Mouse (Mus musculus) left cerebral cortex, adult 11 months (tissue): ENCODE data around the gene Agrp.
"Not testable (repeated sequence)": the region's sequence is repeated elsewhere in the genome, so short reads cannot be mapped to it uniquely, and the experiment has no call there.

Source experiments
- DNase-seq: peaks from one replicate; pipeline ENCODE4 v3.0.0; 2022; ENCODE audit warnings: low spot score

The Agrp gene

GRCm38 (mm10) chr8:105598777-105599176, 38.4 kb downstream of the Agrp start:
- no peak for DNase-seq

- DNase-seq, result no peak
These were observed 40.7 kb downstream of the Agrp start for GRCm38 (mm10) chr8:105596362-105597034.

DNA sequence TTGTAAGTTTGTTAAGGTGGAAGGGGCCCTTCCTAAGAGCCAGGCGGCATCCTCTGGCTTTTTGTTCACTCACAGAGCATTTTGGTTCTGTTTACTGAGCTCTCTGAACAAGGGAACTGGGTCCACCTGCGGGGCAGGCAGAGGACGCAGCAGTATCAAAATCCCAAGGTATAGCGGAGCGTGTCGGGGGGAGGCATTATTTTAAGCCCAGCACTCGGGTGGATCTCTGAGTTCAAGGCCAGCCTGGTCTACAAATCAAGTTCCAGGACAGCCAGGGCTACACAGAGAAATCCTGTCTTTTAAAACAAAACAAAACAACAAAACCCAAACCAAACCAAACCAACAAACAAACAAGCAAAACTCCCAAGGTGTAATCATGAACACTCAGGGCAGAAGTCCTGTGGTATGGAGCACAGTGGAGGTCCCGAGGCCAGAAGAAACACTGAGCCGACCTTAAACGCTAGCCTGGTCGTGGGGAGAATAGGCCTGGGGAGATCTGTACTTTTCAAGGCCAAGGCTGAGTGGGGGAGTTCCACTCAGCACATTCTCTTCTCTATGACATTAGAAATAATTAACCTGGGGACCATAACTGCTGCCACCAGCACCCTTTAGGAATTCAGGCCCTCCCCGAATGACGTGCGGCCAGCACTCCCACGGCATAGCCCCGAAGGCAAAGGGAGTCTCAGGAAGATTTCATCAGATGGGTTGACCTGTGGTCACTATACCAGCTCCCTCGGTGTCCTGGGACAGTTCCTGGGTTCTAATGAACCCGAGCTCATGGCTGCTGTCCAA, 42.5 kb downstream of the Agrp start:
- DNase-seq, result no peak

DNA sequence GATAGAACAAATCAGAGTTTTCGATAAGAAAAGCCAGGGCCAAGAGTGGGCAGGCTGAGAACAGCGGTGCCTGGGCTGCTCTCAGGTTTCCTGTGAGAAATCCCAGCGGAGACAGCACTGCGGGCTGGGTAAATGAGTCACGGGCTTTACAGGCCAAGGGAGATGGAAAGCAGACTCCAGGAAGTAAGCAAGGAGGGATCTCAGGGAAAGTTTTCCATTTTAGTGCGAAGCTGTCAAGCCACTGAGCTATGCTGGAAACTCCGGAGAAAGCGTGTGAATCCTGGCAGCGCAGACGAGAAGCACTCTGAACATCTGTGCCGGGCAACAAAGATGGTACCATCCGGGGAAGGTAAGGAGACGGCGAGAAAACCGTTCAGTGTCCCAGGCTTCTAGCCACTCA, 43.3 kb downstream of the Agrp start:
- no peak for DNase-seq

- DNase-seq, result no peak
These were observed 44.8 kb downstream of the Agrp start for GRCm38 (mm10) chr8:105592431-105592830.

DNA sequence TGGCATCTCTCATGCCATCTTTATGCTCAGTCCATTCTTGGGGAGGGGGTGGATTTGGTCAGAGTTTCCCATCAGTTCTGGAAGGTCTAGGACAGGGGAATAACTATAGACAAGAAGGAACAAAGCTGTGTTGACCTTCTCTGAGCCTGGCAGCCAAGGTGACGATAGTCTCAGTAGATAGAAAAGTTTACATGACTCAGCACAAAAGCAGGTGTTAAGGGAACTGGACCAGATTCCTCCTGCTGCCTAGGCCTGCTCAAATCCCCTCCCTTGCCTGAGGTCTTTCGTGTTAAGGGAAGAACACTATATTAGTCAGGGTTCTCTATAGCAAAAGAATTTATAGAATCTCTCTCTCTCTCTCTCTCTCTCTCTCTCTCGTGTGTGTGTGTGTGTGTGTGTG, 57.5 kb downstream of the Agrp start:
- no peak for DNase-seq

DNA sequence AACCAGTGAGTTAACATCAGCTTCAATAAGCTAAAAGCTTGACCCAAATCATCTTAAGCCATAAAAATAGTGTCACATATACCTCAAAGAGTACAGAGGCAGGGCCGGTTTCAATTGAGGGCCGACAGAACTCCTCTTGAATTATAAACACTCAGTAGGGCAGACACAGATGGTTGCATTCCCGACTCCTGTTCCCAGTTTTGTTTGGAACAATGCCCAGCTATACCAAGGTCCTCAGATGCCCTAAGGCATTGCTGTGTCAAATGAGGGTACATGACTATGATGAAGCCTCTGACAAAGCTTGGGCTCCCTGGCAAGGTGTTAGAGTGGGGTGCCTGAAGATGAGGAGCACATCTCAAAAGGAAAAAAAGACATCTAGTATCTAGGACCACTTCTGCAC, 61.7 kb downstream of the Agrp start:
- no peak for DNase-seq

GRCm38 (mm10) chr8:105574741-105575140, 62.5 kb downstream of the Agrp start:
- DNase-seq, result no peak

DNA sequence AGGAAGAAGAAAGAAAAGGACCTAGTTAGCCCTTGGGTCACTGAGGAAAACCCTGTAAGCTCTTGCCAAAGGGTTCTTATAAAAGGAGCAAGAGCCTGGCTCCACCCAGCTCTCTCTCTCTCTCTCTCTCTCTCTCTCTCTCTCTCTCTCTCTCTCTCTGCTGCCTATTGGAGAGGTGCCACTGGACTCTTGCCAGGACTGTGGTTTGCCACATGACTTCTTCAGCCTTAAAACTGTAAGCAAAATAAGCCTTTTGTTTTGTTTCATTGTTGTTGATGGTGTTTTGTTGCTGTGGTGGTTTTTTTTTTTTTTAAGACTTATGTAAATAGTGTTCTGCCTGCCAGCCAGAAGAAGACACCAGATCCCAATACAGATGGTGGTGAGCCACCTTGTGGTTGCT, 63.8 kb downstream of the Agrp start:
- DNase-seq, result no peak

DNA sequence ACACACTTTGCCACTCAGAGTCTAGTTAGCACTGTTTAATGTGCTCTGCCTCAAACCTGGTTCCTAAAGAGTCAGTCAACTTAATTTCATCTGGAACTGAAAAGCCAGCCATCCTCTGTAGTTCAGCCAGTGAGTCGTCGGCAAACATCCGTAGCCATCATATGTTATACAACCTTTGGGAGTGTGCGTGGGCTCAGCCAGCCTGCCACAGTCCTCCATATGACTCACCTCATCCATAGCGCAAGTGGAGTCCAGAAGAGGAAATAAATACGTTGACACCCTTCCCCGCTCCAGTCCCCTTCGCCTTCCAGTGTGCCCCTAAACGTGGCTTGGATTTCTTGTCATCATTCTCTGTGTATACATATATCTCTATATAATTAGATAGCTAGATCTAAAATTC, 65.4 kb downstream of the Agrp start:
- DNase-seq, result no peak

DNA sequence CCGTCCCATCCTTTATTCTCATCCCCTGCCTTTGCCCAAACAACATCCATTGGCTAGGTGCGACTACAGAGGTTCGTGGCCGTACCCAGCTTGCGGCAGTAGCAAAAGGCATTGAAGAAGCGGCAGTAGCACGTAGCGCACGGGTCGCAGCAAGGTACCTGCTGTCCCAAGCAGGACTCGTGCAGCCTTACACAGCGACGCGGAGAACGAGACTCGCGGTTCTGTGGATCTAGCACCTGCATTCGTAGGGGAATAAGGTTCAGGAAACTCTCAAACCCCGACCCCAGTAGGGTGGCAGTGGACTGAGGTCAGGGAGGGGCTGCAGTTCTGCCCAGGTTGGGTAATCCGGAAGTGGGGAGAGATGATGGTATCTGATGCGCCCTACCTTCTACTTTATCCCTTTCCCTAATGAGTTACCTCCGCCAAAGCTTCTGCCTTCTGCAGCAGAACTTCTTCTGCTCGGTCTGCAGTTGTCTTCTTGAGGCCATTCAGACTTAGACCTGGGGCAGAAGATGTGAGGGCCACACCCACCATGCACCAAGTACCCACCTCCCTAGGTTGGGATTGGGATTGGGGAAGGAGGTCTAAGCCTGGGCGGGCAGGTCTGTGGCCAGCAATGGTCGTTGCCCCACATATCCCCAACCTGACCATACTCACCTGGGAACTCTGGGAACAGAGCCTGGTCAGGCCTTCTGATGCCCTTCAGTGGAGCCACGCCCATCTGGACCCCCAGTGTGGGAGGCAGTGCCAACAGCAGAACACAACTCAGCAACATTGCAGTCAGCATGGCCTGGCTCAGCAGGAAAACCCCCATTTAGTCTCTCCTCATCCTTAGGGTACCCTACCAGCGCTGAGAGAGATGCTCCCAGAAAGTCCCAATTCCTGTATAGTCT, 70.2 kb downstream of the Agrp start:
- no peak for DNase-seq

DNA sequence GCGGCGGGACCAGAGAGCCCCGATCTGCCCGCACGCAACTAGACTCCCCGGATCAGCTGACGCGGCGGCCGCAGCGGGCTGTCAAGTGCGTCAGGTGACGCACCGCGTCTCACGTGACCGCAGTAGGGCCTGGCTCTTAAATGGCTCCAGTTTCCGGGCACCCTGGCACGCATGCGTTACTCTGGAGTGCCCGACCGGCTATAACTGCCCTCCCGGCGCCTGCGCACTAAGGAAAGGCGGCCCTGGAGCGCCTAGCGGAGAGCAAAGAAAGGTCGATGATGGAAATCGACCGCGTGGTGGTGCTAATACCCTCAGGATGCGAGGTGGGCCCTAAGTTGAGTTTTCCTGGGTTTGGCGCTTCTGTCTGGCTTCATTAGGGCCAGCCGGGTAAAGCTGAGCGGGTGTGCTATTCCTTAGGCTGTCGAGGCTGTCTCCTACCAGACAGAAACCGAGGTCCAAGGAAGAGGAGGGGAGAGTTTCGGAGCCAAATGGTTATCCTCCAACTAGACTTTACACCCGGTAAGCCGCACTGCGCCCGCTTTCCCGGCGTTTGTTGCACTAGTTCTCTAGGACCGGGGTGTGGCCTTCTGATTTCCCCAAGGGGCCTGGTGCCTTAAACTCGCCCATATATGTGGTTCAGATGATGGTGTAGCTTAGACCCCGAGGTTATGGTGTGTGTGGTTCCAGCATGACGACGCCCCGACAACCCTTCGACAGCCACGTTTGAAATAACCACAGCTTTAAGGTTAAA, 71.1 kb downstream of the Agrp start, which contains the start of gene Atp6v0d1:
Atp6v0d1 (minus strand) TSS at position 96 of the 751 bp plus-strand sequence.
- peak; percentile 99 for DNase-seq

DNA sequence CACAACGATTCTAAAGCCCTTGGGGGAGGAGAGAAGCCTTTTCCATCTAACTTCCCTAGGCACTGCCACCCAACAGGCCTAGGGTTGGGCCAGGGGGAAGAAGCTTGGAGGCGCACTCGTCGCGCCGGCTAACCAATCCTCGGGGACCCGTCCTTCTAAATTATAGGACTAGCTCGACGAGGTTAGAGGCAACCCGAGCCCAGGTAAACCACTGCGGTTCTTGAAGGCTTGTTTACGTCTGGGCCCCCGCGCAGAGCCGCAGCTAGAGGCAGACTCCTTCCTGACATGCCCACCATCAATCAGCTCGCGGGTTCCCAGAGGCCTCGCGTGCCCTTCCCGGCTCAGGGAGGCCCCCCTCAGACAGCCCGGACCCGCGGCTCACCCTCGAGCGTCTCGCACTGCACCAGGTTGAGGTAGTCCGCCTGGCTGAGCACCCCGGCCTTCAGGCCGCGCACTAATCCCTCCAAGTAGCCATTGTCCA, 71.8 kb downstream of the Agrp start:
- no peak for DNase-seq

GRCm38 (mm10) chr8:105564573-105565229, 72.5 kb downstream of the Agrp start:
- not testable (repeated sequence) for DNase-seq

GRCm38 (mm10) chr8:105563871-105564270, 73.3 kb downstream of the Agrp start:
- DNase-seq, result no peak

DNA sequence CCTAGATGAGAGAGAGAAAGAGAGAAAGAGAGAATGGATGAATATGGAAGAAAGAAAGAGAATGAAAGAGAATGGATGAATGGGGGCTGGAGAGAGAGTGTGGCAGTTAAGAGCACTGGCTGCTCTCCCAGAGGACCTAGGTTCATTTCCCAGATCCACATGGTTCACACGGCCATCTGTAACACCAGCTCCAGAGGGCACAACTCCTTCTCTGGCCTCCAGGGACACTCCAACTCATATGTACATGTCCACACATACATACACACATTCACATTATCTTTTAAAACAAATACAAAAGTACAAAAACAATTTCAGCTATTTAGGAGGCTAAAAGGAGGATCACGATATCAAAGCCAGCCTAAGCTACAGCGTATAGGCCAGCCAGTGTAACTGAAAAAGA, 74.3 kb downstream of the Agrp start:
- no peak for DNase-seq

DNA sequence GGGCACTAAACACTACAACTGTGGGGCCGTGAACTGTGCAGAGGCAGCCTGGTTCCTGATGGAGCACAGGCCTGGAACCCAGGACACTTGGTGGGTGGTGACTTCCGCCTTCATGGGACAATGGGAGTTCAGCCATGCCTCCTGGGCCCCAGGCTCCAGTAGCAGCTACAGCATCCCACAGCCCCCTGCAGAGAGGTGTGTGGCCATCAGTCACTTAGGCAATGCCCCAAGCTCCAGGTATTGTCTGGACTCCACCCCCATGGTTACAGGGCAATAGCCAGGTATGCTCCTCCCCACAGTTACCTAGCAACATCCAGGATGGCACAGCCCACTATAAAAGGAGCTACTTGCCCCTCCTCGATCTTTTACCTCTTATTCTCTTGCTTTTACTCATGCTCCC, 82.0 kb downstream of the Agrp start:
- no peak for DNase-seq

- DNase-seq, result peak; percentile 45
These were observed 83.1 kb downstream of the Agrp start for GRCm38 (mm10) chr8:105554087-105554486.

DNA sequence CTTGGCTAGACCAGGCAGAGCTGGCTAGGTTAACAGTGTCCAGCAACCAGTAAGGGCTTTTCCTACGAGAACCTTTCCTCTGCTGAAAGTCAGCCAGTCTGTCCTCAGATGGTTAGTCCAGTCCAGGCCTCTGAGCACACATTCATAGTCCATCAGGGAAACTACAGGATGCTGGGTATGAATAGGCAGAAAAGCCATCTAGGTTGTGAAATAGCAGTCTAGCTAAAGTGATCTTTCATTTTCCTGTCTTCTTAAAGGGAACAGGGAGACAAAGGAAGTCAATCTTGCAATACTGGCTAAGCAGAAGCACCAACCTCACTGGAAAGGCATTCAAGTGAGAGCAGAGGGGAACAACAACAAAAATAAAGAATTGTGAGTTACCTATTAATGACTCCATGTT, 84.4 kb downstream of the Agrp start:
- no peak for DNase-seq

DNA sequence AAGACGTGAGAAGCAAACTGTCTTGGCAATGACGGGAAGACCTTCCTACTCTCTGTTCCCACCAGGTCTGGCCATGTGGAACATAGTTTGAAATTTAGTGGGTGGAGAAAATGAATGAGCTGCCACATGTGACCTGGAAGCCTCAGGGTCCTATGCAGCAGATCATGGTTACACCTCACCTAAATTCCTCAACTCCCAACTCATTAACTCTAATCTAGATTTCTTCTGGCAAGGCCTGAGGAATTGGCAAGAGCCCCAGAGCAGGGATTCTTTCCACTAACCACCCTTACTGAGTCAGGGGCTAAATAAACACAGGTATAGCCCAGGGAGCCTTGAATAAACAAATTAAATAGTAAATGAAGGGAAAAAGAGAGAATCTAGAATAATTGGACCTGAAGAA, 85.2 kb downstream of the Agrp start:
- no peak for DNase-seq

GRCm38 (mm10) chr8:105550083-105550482, 87.1 kb downstream of the Agrp start:
- no peak for DNase-seq
